Mouse (Mus musculus): ENCODE measurements at regions not wholly inside any gene's neighbourhood (a gene's known extent, or its start where the extent isn't known, plus 50 kb on each side); places are given as distances from the start of the nearest gene placed in this dataset.

DNA sequence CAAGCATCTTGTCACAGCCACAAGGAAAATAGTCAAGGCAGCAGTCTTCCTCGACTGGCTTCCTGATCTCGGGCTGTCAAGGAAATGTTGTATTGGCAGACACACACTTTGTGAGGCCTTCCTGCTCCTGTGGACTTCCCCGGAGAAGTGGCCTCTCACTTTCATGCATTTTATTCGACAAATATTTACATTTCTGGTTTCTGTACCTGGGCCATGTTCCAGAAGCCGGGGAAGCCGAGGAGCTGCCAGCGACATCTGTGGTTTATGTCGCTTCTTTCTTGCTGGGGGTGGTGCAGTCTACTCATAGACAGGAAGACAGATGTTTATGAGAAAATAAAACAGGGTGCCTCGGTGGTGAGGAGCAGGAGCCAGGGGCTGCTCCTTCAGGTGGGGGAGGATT is 372.5 kb upstream of the Kcnab2 start:
- Histone ChIP-seq H3K27ac (replicated peaks; ENCODE audit: low read depth, low read length) (no peak overlapping the region), H3K9ac (ENCODE audit: low read length) (no peak overlapping the region), H3K4me1 (ENCODE audit: control insufficient read depth, insufficient read depth, low read length) (no peaks in the 10 kb centered on the region), H3K27me3 (ENCODE audit: control insufficient read depth, insufficient read depth, low read length) (no peaks in the 10 kb centered on the region), H3K36me3 (ENCODE audit: control insufficient read depth, insufficient read depth, low read length) (no peaks in the 10 kb centered on the region), H3K4me3 (ENCODE audit: low read depth, low read length) (no peak overlapping the region), H3K4me2 (ENCODE audit: low read depth, severe bottlenecking) (no peak overlapping the region), H3K9me3 (ENCODE audit: control insufficient read depth, low read length) (no peaks in the 10 kb centered on the region)
- ATAC-seq (ENCODE audit: insufficient number of reproducible peaks, low FRiP score, low TSS enrichment, low read depth) (no peak), DNase-seq (ENCODE audit: low spot score) (no peak)
- WGBS: 73% methylated on average over 9 of the region's 9 CpGs

DNA sequence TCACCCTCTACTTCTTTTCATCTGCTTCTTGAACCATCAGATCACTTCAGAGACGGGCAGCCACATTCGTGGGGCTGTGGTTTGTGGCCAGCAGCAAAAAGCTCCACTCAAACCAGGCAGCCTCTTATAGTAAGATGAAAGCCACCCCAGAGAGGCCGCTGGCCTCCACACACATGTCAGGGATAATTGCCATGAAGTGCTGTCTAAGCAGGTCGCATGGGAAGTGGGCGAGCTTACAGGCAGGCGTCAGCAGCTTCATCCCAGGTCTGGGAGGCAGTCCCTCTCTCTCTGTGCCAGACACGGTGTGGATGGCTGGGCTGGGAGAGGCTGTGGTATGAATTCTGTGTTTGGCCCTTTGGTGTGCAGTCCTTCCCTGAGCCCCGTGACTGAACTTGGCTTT is 358.4 kb upstream of the Kcnab2 start:
- H3K27me3 ChIP-seq (ENCODE audit: control insufficient read depth, insufficient read depth, low read length): no peaks in the 10 kb centered on the region
- H3K4me2 ChIP-seq (ENCODE audit: low read depth, severe bottlenecking): no peak overlapping the region
- H3K4me3 ChIP-seq (ENCODE audit: low read depth, low read length): no peak overlapping the region
- DNase-seq (ENCODE audit: low spot score) (no peak), ATAC-seq (ENCODE audit: insufficient number of reproducible peaks, low FRiP score, low TSS enrichment, low read depth) (no peak)
- H3K27ac ChIP-seq (replicated peaks; ENCODE audit: low read depth, low read length): no peak overlapping the region
- no peaks in the 10 kb centered on the region for H3K36me3 ChIP-seq (ENCODE audit: control insufficient read depth, insufficient read depth, low read length)
- no peaks in the 10 kb centered on the region; the same call in 1 of the 2 replicates for H3K9me3 ChIP-seq (ENCODE audit: control insufficient read depth, low read length)
- H3K4me1 ChIP-seq (ENCODE audit: control insufficient read depth, insufficient read depth, low read length): no peaks in the 10 kb centered on the region
- WGBS: 56% methylated on average over 8 of the region's 8 CpGs
- no peak overlapping the region for H3K9ac ChIP-seq (ENCODE audit: low read length)

DNA sequence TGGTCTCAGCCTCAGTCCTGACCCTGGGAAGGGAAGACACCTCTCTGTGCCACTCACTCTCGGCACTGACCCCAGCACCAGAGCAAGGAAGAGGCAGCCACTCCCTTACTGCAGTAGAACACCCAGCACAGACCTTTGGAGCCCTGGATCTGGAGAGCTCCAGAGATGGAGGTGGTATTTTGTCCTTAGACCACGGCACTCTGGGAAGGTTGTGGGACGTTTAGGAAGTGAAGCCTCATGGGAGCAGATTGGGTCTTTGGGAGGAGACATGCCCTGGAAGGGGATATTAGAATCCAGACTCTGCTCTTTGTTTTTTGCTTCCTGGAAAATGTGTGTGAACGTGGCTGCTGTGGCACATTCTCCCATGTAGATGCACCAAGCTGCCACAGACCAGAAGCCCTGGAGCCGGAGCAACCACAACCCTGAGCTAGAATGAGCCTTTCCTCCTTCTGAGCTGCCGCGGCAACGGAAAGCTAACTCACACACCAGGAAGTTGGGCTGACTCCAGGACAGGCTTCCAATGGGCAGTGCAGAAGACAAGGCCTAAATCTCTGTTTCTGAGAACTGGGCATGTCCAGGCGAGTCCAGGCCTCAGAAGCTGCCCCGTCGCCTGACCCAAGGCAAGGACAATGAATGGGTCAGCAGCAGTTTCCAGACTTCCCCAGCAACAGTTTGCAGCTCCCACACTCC is 356.9 kb upstream of the Kcnab2 start:
- no peak overlapping the region for H3K4me3 ChIP-seq (ENCODE audit: low read depth, low read length)
- no peak overlapping the region for H3K27ac ChIP-seq (replicated peaks; ENCODE audit: low read depth, low read length)
- no peaks in the 10 kb centered on the region; the same call in 1 of the 2 replicates for H3K9me3 ChIP-seq (ENCODE audit: control insufficient read depth, low read length)
- H3K4me2 ChIP-seq (ENCODE audit: low read depth, severe bottlenecking): no peak overlapping the region
- H3K9ac ChIP-seq (ENCODE audit: low read length): no peak overlapping the region
- no peaks in the 10 kb centered on the region for H3K36me3 ChIP-seq (ENCODE audit: control insufficient read depth, insufficient read depth, low read length)
- no peaks in the 10 kb centered on the region for H3K4me1 ChIP-seq (ENCODE audit: control insufficient read depth, insufficient read depth, low read length)
- DNase-seq (ENCODE audit: low spot score): no peak
- no peaks in the 10 kb centered on the region for H3K27me3 ChIP-seq (ENCODE audit: control insufficient read depth, insufficient read depth, low read length)
- ATAC-seq (ENCODE audit: insufficient number of reproducible peaks, low FRiP score, low TSS enrichment, low read depth): no peak
- 72% methylated on average over 11 of the region's 11 CpGs for WGBS

- Histone ChIP-seq H3K36me3 (ENCODE audit: control insufficient read depth, insufficient read depth, low read length) (no peaks in the 10 kb centered on the region), H3K27me3 (ENCODE audit: control insufficient read depth, insufficient read depth, low read length) (no peaks in the 10 kb centered on the region), H3K4me3 (ENCODE audit: low read depth, low read length) (no peak overlapping the region), H3K9ac (ENCODE audit: low read length) (no peak overlapping the region), H3K4me2 (ENCODE audit: low read depth, severe bottlenecking) (no peak overlapping the region), H3K9me3 (ENCODE audit: control insufficient read depth, low read length) (no peaks in the 10 kb centered on the region; the same call in 1 of the 2 replicates), H3K4me1 (ENCODE audit: control insufficient read depth, insufficient read depth, low read length) (no peaks in the 10 kb centered on the region), H3K27ac (replicated peaks; ENCODE audit: low read depth, low read length) (no peak overlapping the region)
- ATAC-seq (ENCODE audit: insufficient number of reproducible peaks, low FRiP score, low TSS enrichment, low read depth): no peak
- no peak for DNase-seq (ENCODE audit: low spot score)
- WGBS: 39% methylated on average over 23 of the region's 23 CpGs
These were observed 356.0 kb upstream of the Kcnab2 start for GRCm38 (mm10) chr4:152833411-152834310.

GRCm38 (mm10) chr4:152832757-152833363 is 355.2 kb upstream of the Kcnab2 start:
- H3K4me3 ChIP-seq (ENCODE audit: low read depth, low read length): no peak overlapping the region
- no peak for ATAC-seq (ENCODE audit: insufficient number of reproducible peaks, low FRiP score, low TSS enrichment, low read depth)
- no peaks in the 10 kb centered on the region for H3K4me1 ChIP-seq (ENCODE audit: control insufficient read depth, insufficient read depth, low read length)
- no peaks in the 10 kb centered on the region for H3K36me3 ChIP-seq (ENCODE audit: control insufficient read depth, insufficient read depth, low read length)
- WGBS: 86% methylated on average over 10 of the region's 10 CpGs
- no peak overlapping the region for H3K4me2 ChIP-seq (ENCODE audit: low read depth, severe bottlenecking)
- DNase-seq (ENCODE audit: low spot score): no peak
- peaks cover 7% of the 10 kb centered on the region; the same call in 1 of the 2 replicates for H3K9me3 ChIP-seq (ENCODE audit: control insufficient read depth, low read length)
- H3K27ac ChIP-seq (replicated peaks; ENCODE audit: low read depth, low read length): no peak overlapping the region
- H3K9ac ChIP-seq (ENCODE audit: low read length): no peak overlapping the region
- no peaks in the 10 kb centered on the region for H3K27me3 ChIP-seq (ENCODE audit: control insufficient read depth, insufficient read depth, low read length)

- no peak overlapping the region for H3K4me2 ChIP-seq (ENCODE audit: low read depth, severe bottlenecking)
- H3K4me3 ChIP-seq (ENCODE audit: low read depth, low read length): no peak overlapping the region
- H3K9me3 ChIP-seq (ENCODE audit: control insufficient read depth, low read length): peaks cover 10% of the 10 kb centered on the region; the same call in 1 of the 2 replicates
- no peaks in the 10 kb centered on the region for H3K27me3 ChIP-seq (ENCODE audit: control insufficient read depth, insufficient read depth, low read length)
- DNase-seq (ENCODE audit: low spot score) (no peak), ATAC-seq (ENCODE audit: insufficient number of reproducible peaks, low FRiP score, low TSS enrichment, low read depth) (no peak)
- no peaks in the 10 kb centered on the region for H3K4me1 ChIP-seq (ENCODE audit: control insufficient read depth, insufficient read depth, low read length)
- H3K27ac ChIP-seq (replicated peaks; ENCODE audit: low read depth, low read length): no peak overlapping the region
- no peak overlapping the region for H3K9ac ChIP-seq (ENCODE audit: low read length)
- 28% methylated on average over 8 of the region's 12 CpGs for WGBS
- H3K36me3 ChIP-seq (ENCODE audit: control insufficient read depth, insufficient read depth, low read length): no peaks in the 10 kb centered on the region
These were observed 347.5 kb upstream of the Kcnab2 start for GRCm38 (mm10) chr4:152825185-152825584.

DNA sequence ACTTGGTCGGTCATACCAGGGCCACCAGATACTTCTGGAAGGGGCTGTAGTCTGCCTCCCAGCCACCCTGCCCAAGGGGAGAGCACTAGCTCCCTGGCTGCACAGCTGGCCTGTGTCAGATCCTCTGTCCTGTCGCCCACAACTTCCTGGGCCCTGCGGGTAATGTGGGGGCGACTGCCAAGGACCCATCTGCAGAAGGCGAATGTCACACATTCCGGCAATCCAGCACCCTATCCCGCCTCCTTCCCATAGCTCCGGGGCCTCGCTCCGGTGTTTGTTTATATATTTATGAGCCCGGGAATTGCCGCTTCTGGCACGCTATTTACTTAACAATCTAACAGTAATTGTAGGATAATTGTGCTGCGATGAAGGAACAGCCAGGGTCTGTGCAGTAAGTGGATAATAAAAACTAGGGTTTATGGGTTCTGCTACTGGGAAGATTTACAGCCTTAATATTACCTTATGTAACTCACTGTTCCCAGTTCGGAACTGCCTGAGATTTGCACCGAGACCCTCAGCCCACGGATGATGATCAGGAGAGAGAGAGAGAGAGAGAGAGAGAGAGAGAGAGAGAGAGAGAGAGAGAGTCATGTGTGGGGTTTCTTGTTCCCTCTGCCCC is 338.6 kb upstream of the Kcnab2 start:
- Histone ChIP-seq H3K27ac (replicated peaks; ENCODE audit: low read depth, low read length) (no peak overlapping the region), H3K9me3 (ENCODE audit: control insufficient read depth, low read length) (no peaks in the 10 kb centered on the region), H3K9ac (ENCODE audit: low read length) (no peak overlapping the region), H3K36me3 (ENCODE audit: control insufficient read depth, insufficient read depth, low read length) (no peaks in the 10 kb centered on the region), H3K4me2 (ENCODE audit: low read depth, severe bottlenecking) (no peak overlapping the region), H3K27me3 (ENCODE audit: control insufficient read depth, insufficient read depth, low read length) (no peaks in the 10 kb centered on the region), H3K4me3 (ENCODE audit: low read depth, low read length) (no peak overlapping the region), H3K4me1 (ENCODE audit: control insufficient read depth, insufficient read depth, low read length) (no peaks in the 10 kb centered on the region)
- WGBS: 27% methylated on average over 17 of the region's 17 CpGs
- ATAC-seq (ENCODE audit: insufficient number of reproducible peaks, low FRiP score, low TSS enrichment, low read depth) (no peak), DNase-seq (ENCODE audit: low spot score) (no peak)

DNA sequence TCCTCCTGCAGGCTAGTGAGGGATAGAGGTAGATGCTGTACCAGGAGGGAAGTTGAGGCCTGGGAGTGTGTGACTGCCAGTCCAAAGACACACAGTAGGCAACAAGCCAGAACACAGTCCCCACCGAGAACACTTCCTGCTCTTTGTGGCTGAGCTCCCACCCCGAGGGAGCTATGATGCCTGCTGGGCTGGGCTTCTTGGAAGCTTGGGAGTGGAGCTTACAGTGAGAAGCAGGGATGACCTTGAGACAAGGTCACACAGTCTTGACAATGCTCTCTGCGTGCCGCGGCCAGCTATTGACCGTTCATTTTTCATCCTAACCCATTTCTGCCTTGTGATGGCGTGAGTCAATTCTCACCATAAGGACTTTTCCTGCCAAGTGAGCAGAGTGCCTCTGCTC is 328.9 kb upstream of the Kcnab2 start:
- Histone ChIP-seq H3K27me3 (ENCODE audit: control insufficient read depth, insufficient read depth, low read length) (no peaks in the 10 kb centered on the region), H3K27ac (replicated peaks; ENCODE audit: low read depth, low read length) (no peak overlapping the region), H3K36me3 (ENCODE audit: control insufficient read depth, insufficient read depth, low read length) (no peaks in the 10 kb centered on the region), H3K4me3 (ENCODE audit: low read depth, low read length) (no peak overlapping the region), H3K4me1 (ENCODE audit: control insufficient read depth, insufficient read depth, low read length) (no peaks in the 10 kb centered on the region), H3K9me3 (ENCODE audit: control insufficient read depth, low read length) (no peaks in the 10 kb centered on the region), H3K4me2 (ENCODE audit: low read depth, severe bottlenecking) (no peak overlapping the region), H3K9ac (ENCODE audit: low read length) (no peak overlapping the region)
- ATAC-seq (ENCODE audit: insufficient number of reproducible peaks, low FRiP score, low TSS enrichment, low read depth): no peak
- 88% methylated on average over 7 of the region's 7 CpGs for WGBS
- no peak for DNase-seq (ENCODE audit: low spot score)
